Mouse (Mus musculus): Measurements from ENCODE around the gene Umod. TPM values are rescaled to one million over a fixed set of nuclear protein-coding genes. Genes with fewer than 3 reads are reported as not detected.

Gene Umod
- polyA plus RNA-seq, 1 experiment from 2014 or later: not detected

DNA sequence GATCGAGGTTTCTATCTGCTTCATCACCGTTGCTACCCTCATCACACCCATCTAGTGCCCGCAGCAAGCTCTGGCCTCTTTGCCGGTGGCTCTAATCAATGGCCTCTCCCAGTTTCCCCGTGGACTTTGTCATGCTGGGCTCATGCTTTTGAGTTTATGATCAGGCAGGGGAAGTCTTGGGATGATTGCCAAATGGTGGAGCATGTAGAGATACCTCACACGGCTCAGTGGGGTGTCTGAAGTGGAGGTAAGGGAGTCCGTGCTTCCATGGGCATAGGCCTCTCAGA is 37.1 kb upstream of the Umod start:
- no peak for TF ChIP-seq CTCF (IDR thresholded peaks at IDR 0.05)
- no peak for ATAC-seq
- H3K27me3 ChIP-seq: no peaks in the 10 kb centered on the region
- DNase-seq (ENCODE audit: low read depth, low spot score): no peak
- ChIA-PET POLR2A (no interaction called here), CTCF (interaction anchor here (1.5 to 4.6 kb wide), 2 partner anchors 25 to 505 kb away, joined by 4 to 17 read pairs; no protein-coding TSS in a partner anchor)
- in situ Hi-C loops (cut with MboI; ENCODE audit: low pct_unique_long_range_greater_than_20kb): loop anchor here (10.0 kb wide), 2 partner anchors 501 to 761 kb away; no protein-coding TSS in a partner anchor

DNA sequence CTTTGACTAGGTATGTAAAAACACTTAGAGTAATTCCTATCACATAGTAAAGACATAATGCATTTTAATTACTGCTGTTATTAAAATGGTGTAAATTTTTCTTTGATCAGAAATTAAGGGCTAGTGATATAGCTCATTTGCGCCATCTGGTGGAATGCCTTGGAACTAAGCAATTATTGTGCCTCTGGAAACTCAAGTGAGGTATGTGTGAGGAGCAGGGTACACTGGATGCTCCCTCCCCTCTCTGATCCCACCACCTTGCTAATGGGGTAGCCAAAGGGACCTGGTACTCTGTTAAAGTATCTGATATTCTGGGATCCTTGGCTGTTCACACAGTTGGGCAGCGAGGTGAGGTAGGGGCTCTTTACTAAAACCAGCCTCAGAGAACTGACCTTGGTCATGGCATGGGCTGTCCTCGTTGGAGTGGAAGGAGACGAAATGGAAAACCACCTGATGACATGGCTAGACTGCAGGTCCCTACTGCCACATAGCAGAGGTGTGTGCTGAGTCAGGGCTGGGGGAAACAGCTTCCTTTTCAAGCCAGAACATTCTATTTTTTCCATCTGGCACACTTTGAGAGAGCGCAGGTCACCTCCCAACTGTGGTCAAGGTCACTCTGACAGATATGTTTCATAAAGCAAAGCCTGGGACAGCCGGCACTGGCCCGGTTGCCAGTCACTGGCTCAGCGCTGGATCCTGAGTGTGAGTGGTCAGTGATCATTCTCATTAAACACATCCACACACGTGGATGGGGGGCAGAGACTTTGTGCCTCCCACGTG is 36.6 kb upstream of the Umod start:
- ATAC-seq: no peak
- CTCF ChIA-PET: interaction anchor here (1.2 to 4.6 kb wide), 5 partner anchors 24 to 504 kb away, joined by 3 to 17 read pairs (median 4); no protein-coding TSS in a partner anchor
- POLR2A ChIA-PET: no interaction called here
- TF ChIP-seq CTCF (IDR thresholded peaks at IDR 0.05): peak; percentile 68
- no peaks in the 10 kb centered on the region for H3K27me3 ChIP-seq
- in situ Hi-C loops (cut with MboI; ENCODE audit: low pct_unique_long_range_greater_than_20kb): loop anchor here (10.0 kb wide), 2 partner anchors 501 to 761 kb away; no protein-coding TSS in a partner anchor
- no peak for DNase-seq (ENCODE audit: low read depth, low spot score)

DNA sequence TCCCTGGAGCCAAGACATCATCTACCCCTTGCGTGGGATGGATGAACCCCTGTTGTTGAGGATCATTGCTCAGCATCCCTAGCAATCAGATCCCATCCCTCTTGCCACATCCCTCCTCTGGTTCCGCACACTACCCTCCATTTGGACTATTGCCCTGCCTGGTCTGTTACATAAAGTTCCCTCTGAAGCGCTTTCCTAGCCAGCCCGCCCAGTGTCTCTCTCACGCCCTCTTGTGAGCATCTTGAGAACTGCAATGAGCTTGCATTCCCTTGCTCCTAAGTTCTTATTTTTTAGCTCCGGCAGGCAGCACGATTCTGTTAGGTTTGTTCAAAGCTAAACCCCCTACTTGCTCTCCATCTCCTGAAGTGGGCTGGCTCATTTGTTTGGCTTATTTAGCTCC is 34.0 kb upstream of the Umod start:
- in situ Hi-C loops (cut with MboI; ENCODE audit: low pct_unique_long_range_greater_than_20kb): loop anchor here (10.0 kb wide), 2 partner anchors 498 to 758 kb away; no protein-coding TSS in a partner anchor
- DNase-seq (ENCODE audit: low read depth, low spot score) (no peak), ATAC-seq (no peak)
- POLR2A ChIA-PET: no interaction called here
- TF ChIP-seq CTCF (IDR thresholded peaks at IDR 0.05): peak; percentile 87
- CTCF ChIA-PET: interaction anchor here (0.7 to 4.6 kb wide), 10 partner anchors 9 to 502 kb away, joined by 3 to 17 read pairs (median 5); partner anchors contain the start of gene Pdilt
- H3K27me3 ChIP-seq: no peaks in the 10 kb centered on the region

DNA sequence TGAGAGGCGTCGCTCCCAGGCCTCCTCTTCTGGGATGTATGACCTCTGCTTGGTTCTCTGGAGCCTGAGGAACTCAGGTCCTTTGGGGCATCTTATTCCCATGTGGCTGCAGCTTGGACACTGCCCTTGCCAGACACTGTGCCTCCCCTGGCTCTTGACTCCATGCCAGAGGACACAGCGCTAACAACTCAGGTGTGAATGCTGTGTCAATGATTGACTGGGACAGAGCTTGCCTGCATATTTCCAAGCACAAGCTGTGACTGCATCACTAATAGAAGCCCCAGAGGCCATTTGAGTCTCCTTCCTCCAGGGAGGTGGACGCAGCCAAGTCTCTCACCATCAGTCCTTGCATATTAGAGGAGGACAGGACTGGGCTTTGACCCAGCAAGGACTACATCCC is 32.1 kb upstream of the Umod start:
- H3K27me3 ChIP-seq: no peaks in the 10 kb centered on the region
- DNase-seq (ENCODE audit: low read depth, low spot score) (no peak), ATAC-seq (peak; percentile 81)
- in situ Hi-C loops (cut with MboI; ENCODE audit: low pct_unique_long_range_greater_than_20kb): loop anchor here (10.0 kb wide), 2 partner anchors 496 to 756 kb away; no protein-coding TSS in a partner anchor
- ChIA-PET POLR2A (no interaction called here), CTCF (no interaction called here)
- no peak for TF ChIP-seq CTCF (IDR thresholded peaks at IDR 0.05)

- in situ Hi-C loops (cut with MboI; ENCODE audit: low pct_unique_long_range_greater_than_20kb): no loop called here
- no peak for DNase-seq (ENCODE audit: low read depth, low spot score)
- no peaks in the 10 kb centered on the region for H3K27me3 ChIP-seq
- ATAC-seq: no peak
- ChIA-PET POLR2A (no interaction called here), CTCF (interaction anchor here (1.0 kb wide), 2 partner anchors 63 to 467 kb away, joined by 3 read pairs; no protein-coding TSS in a partner anchor)
- TF ChIP-seq CTCF (IDR thresholded peaks at IDR 0.05): no peak
Observed at GRCm38 (mm10) chr7:119490041-119490780, 11.1 kb upstream of the Umod start.

DNA sequence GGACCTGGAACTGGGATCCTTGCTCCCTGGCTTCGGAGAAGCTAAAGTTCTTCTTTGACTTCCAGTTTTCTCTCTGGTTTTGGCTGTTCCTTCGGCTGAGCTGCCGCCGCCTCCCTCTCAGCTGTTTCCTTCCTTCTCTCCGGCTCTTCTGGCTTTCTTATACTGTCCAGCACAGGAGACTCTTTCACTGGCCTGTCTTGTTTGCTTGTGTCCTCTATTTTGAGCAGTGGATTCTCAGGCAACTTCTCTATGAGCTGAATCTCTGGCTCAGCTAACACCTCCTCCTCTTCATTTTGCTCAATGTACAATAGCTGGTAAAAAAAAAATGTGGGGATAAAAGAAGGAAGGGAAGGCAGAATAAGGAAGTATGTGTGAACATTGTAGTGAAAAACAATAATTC is 7.6 kb upstream of the Umod start:
- in situ Hi-C loops (cut with MboI; ENCODE audit: low pct_unique_long_range_greater_than_20kb): no loop called here
- CTCF ChIA-PET: no interaction called here
- no peak for TF ChIP-seq CTCF (IDR thresholded peaks at IDR 0.05)
- DNase-seq (ENCODE audit: low read depth, low spot score) (no peak), ATAC-seq (no peak)
- no peaks in the 10 kb centered on the region for H3K27me3 ChIP-seq
- POLR2A ChIA-PET: no interaction called here

GRCm38 (mm10) chr7:119484154-119484553 is 5.1 kb upstream of the Umod start:
- in situ Hi-C loops (cut with MboI; ENCODE audit: low pct_unique_long_range_greater_than_20kb): no loop called here
- POLR2A ChIA-PET: no interaction called here
- ATAC-seq (no peak), DNase-seq (ENCODE audit: low read depth, low spot score) (no peak)
- no peaks in the 10 kb centered on the region for H3K27me3 ChIP-seq
- CTCF ChIA-PET: no interaction called here
- TF ChIP-seq CTCF (IDR thresholded peaks at IDR 0.05): no peak

DNA sequence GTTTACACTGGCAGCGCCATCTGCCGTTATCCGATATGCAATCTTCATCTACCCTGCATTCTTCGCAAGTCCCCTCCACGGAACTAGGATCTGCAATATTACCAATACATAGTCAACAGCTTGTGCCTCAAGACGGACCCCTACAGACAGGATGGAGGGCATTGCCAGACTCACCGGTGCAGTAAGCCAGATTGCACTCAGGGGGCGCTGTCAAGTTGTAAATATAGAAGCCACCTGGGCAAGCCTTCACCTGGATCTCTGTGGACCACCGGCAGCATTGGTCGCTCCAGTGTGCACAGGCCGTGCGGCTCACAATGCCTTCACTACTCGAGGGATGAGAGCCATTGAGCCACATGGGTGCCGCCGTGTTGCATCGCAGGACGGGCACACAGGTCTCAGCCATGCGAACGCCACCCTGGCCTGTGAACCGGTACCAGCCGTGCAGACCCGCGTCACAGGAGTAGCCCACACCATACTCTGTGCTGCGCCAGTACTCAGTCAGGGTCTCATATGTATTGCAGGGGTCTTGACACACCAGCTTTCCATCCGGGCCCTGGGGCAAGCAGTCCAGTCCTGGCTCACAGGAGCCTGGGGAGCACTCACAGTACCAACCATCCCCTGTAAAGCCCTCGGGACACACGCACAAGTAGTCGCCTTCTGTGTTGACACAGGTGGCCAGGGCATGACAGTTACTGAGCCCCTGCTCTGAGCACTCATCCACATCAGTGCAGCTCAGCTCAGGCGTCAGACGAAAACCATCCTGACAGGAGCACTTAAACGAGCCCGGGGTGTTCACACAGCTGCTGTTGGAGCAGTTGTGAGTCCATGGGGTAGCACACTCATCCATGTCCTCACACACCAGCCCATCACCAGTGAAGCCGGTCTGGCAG is 2.3 kb downstream of the Umod start:
- in situ Hi-C loops (cut with MboI; ENCODE audit: low pct_unique_long_range_greater_than_20kb): no loop called here
- DNase-seq (ENCODE audit: low read depth, low spot score): no peak
- no peak for TF ChIP-seq CTCF (IDR thresholded peaks at IDR 0.05)
- ChIA-PET POLR2A (no interaction called here), CTCF (no interaction called here)
- ATAC-seq: no peak
- no peaks in the 10 kb centered on the region for H3K27me3 ChIP-seq

- POLR2A ChIA-PET: interaction anchor here (0.6 kb wide), 1 partner anchor 156 kb away, joined by 3 read pairs; no protein-coding TSS in a partner anchor
- H3K27me3 ChIP-seq: no peaks in the 10 kb centered on the region
- in situ Hi-C loops (cut with MboI; ENCODE audit: low pct_unique_long_range_greater_than_20kb): no loop called here
- no peak for DNase-seq (ENCODE audit: low read depth, low spot score)
- no peak for ATAC-seq
- TF ChIP-seq CTCF (IDR thresholded peaks at IDR 0.05): no peak
- CTCF ChIA-PET: no interaction called here
Observed at GRCm38 (mm10) chr7:119459185-119459584, 19.9 kb downstream of the Umod start, which contains the start of gene Gp2. Gene Gp2, minus strand, starts transcription at chr7:119459285.

DNA sequence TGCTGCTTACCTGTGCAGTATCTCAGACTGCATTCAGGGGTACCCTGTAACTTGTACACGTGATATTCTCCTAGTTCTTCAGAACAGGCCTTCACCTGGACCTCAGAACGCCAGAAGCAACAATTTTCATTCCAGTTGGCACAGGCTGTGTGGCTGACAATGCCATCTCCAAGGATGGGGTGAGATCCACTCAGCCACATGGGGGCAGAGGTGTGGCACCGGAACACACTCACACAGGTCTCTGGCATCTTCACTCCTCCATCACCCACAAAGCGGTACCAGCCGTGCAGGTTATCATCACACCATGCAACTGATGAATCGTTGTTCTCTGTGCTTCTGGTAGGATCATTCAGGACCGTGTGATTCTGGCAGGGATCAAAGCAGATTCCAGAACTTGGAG is 24.9 kb downstream of the Umod start:
- in situ Hi-C loops (cut with MboI; ENCODE audit: low pct_unique_long_range_greater_than_20kb): no loop called here
- ATAC-seq: no peak
- no peaks in the 10 kb centered on the region for H3K27me3 ChIP-seq
- ChIA-PET POLR2A (no interaction called here), CTCF (no interaction called here)
- TF ChIP-seq CTCF (IDR thresholded peaks at IDR 0.05): no peak
- DNase-seq (ENCODE audit: low read depth, low spot score): no peak

Measured in Patski (cell line).